Mouse (Mus musculus) retina, postnatal 7 days (tissue): ENCODE measurements around the gene H2-M3.
"Not testable (repeated sequence)": the region's sequence is repeated elsewhere in the genome, so short reads cannot be mapped to it uniquely, and the experiment has no call there.

Experiments
- DNase-seq: peaks from one replicate; pipeline ENCODE4 v3.0.0-alpha.2; 2012; ENCODE audit warnings: low read depth, low spot score

Gene H2-M3

GRCm38 (mm10) chr17:37270058-37270701 lies at the start of gene H2-M3:
Gene H2-M3, plus strand, starts transcription at chr17:37270220.
- peak; percentile 62 for DNase-seq

- no peak for DNase-seq
Measured at GRCm38 (mm10) chr17:37221879-37222278, 48.1 kb upstream of the H2-M3 start.

GRCm38 (mm10) chr17:37237230-37237629 lies 32.8 kb upstream of the H2-M3 start, which contains the start of gene Olfr97:
Gene Olfr97, minus strand, starts transcription at chr17:37237330.
- DNase-seq = not testable (repeated sequence)

DNA sequence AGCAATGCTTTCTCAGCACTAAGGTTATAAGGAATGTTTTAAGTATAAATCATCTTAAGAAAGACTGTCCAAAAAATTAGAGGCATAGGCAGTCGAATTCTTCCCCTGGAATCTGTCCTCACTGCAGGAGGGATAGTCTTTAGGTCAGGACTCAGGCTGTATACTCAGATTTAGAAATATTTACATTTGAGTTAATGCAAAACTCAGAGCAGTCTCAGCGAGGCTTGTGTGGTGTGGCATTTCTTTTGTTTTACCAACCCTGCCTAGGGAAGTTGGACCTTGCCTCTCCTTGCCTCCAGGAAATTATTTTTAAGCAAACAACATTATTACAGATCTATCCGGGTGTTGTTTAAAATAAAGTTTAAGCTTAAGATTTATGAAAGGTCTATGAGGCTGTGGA lies 27.8 kb upstream of the H2-M3 start:
- no peak for DNase-seq

GRCm38 (mm10) chr17:37246715-37247114 lies 23.3 kb upstream of the H2-M3 start:
- DNase-seq = no peak

GRCm38 (mm10) chr17:37249460-37249859 lies 20.6 kb upstream of the H2-M3 start:
- no peak for DNase-seq

- DNase-seq = no peak
Measured at GRCm38 (mm10) chr17:37250544-37250943, 19.5 kb upstream of the H2-M3 start.

DNA sequence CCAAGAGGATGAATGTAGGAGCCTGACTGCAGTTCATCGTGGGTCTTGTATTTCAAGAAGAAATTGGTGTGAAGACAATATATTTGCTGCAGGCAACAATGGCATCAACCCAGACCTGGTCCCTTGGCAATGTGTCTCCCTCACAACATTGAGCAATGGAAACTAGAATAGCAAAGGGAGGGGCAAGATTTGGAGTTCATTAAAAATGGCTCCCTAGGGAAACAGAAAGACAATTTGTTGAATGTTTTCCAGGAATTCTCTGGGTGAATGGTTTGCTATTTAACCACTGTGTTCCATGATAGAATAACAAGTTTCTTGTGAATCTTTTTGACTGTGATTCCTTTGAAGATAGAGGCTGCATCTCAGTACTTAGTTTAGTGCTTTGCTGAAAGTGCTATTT lies 6.4 kb upstream of the H2-M3 start, which contains the start of gene Olfr98:
Gene Olfr98, minus strand, starts transcription at position 124 of the 400 bp plus-strand sequence.
- DNase-seq = no peak

- no peak for DNase-seq
Measured at GRCm38 (mm10) chr17:37270702-37271092, 677 bp downstream of the H2-M3 start.

DNA sequence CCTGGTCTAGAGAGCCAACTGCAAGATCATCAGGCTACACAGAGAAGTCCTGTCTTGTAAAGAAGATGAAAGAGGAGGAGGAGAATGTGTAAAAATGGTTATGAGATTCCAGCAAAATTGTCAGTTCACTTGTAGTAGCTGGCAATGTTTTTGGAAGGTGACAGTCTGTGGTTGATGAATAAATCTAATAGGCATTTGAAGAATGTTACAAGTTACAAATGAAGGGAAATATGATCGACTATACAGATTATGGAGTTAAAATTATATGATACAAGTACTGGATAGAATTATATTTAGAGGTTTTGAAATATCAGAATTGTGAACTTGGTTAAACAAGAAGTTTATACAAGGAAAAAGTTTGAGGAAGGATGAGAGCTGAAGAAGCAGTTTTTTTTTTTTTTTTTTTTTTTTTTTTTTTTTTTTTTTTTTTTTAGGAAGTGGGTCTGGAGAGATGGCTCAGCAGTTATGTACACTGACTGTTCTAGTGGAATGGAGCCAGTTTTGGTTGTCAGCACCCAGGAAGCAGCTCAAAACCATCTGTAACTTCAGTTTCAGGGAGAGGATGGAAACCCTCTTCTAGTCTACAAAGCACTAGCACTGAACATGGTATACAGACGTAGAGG lies 5.7 kb downstream of the H2-M3 start:
- DNase-seq = no peak

- DNase-seq = no peak
Measured at GRCm38 (mm10) chr17:37276573-37276972, 6.6 kb downstream of the H2-M3 start.

DNA sequence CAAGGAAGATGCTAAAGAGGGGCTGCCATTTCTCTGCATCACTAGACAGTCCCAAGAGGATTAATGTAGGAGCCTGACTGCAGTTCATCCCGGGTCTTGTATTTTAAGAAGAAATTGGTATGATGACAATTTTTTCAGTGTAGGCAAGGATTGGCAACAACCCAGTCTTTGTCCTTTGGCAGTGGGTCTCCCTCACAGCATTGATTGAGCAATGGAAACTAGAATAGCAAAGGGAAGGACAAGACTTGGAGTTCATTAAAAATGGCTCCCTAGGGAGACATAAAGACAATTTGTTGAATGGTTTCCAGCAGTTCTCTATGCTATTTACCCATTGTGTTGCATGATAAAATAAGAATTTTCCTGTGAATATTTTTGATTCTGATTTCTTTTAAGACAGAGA lies 10.3 kb downstream of the H2-M3 start:
- DNase-seq = no peak

- DNase-seq = no peak
Measured at GRCm38 (mm10) chr17:37283360-37283759, 13.3 kb downstream of the H2-M3 start, which contains the start of gene Olfr99. Gene Olfr99, minus strand, starts transcription at chr17:37283460.

GRCm38 (mm10) chr17:37304213-37304612 lies 34.2 kb downstream of the H2-M3 start, which contains the start of gene Olfr101:
Gene Olfr101, minus strand, starts transcription at chr17:37304313.
- DNase-seq = no peak

DNA sequence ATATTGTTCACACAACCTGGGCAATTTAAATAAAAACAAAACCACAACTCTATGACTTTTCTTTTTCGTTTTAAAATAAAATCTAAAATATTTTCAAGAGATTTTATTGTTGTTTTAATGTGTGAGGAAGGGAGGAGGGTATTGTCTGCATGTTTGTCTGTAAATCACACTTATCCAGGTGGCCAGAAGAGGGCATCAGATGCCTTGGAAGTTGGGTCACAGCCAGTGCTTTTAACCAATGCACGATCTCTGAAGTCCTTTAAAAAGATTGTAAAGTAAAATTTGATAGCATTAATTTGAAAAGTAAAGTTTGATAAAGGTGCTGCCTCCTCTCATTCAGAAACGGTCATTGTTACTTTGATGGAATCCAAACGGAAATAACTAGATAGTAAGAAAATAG lies 38.5 kb downstream of the H2-M3 start:
- no peak for DNase-seq

DNA sequence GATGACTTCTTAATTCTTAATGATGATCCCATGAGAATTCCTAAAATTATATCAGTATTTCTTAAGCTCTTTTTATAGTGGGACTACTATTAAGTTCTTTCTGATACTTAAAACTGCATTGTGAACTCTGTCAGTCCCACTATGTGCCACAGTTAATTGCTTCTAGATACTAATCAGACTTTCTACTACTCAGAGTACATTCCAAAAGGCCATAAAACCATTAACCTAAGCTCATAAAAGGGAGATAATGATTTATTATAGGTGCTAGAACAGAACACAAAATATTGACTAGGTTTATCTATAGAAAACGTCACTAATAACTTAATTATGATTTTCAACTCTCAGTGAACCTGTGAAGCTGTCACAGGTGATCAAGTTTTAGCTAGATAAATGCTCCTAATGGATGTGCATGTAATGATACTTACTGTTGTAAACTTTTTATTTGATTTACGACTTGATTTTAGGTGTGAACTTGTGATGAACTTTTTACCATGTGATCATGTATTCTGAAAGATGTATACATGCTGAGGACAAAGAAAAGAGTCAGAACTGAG lies 40.2 kb downstream of the H2-M3 start:
- no peak for DNase-seq

DNA sequence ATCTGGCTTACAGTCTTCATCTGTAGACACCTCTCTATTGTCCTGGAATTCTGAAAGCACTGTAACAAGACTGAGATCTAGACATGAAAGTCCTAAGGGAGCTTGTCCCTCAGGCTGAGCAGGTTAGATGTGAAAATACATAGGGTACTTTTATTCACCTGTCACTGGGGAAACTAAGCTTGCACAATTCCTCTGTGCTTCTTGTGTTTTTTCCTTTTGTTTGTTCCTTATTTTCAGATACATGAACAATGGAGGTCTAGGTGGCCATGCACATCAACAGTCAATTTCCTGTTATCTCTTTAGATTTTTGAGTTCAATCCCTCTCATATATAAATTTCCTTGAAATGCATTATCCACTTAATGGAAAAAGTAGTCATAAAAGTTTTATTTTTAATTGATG lies 46.9 kb downstream of the H2-M3 start, which contains the start of gene Olfr102:
Gene Olfr102, minus strand, starts transcription at position 101 of the 400 bp plus-strand sequence.
- DNase-seq = no peak
